Mouse (Mus musculus) adrenal gland, postnatal 25 days (tissue): Measurements from ENCODE around the gene Borcs6. TPM values are rescaled to one million over a fixed set of nuclear protein-coding genes. Genes with fewer than 3 reads are reported as not detected.
A peak's percentile ranks its signal among the peaks of the same experiment; 100 is the strongest.
"Not testable (repeated sequence)": the region's sequence is repeated elsewhere in the genome, so short reads cannot be mapped to it uniquely, and the experiment has no call there.

Experiments used
- DNase-seq: peaks from one replicate; pipeline ENCODE4 v3.0.0; 2021; ENCODE audit warnings: mixed read lengths
- long read RNA-seq: library from polyadenylated mRNA; stranded (forward); transcript quantifications from one replicate; pipeline ENCODE4 v2.0.0, GENCODE M21; 2021
- total RNA-seq: library from RNA; stranded (reverse); gene quantifications from 2 replicates; pipeline ENCODE4 v1.2.3, GENCODE M21; 2021

The Borcs6 gene
- total RNA-seq: 23.1 and 32.0 TPM in 2 replicates
- long read RNA-seq, transcript Borcs6-201 (1 exons, 1,862 nt): major isoform, 25 of 25 reads
- long read RNA-seq, partial matches to known transcripts: 0 of 25 reads
- long read RNA-seq, other reads (novel, unspliced or antisense): 0 of 25 reads

DNA sequence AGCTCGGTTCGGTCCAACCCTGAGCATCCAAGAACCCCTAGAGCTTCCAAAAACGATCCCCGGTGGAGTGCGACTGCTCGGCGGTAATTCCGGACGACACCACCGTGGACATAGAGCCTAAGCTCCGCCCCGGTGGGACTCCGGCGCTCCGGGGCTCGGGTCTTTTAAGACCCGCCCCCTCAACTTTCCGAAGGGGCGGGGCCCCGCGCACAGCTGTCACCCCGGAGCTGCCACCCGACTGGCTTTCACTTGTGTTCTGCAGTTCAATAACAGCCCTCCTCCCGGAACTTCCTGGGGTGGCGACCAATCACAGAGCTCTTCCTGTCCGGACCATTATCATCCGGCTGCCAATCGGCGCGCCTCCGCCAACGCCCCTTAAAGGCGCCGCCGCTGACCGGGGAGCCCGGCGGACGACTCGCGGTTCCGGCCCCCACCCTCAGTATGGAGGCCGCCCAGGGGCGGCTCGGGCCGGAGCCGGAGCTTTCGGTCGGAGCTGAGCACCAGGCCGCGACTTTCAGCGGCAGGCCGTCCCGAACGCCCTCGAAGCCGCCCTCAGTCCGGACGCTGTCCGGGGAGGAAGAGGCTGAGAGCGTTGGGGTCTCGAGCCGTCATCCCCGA, at the start of gene Borcs6:
Gene Borcs6, plus strand, starts transcription at position 361 of the 618 bp plus-strand sequence.
- DNase-seq: peak; percentile 92

DNA sequence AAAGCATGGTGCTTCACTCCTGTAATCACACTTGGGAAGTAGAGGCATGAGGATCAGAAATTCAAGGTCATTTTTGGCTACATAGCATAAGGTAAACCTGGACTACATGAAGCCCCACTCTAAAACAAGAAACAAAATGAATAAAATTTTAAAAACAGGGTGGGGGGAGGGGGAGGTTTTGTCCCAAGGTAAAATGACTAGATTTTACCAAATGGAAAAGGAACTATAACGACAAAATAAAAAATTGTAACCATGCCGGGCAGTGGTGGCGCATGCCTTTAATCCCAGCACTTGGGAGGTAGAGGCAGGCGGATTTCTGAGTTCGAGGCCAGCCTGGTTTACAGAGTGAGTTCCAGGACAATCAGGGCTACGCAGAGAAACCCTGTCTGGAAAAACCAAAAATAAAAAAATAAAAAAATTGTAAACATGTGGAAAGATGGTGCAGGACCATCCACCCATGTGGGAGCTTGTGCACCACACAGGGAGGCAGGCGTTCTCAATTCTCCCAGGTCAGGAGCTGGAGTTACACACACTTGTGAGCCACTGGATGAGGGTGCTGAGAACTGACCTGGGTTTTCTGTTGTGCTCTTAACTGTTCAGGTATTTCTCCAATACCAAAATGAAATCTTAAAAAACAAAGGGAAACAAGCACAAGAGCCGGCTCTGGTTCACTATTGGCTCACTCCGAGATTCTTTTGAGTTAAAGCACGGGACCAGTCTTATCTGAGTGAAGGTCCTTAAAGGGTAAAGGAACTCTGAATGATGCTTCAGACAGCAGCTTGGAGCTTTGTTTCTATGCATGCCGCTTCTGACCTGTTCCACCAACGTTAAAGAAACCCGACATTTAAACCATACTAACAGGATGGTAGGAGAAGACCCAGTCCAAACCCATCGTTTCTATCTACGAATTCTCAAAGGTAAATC, 48.9 kb upstream of the Borcs6 start:
- DNase-seq: no peak

DNA sequence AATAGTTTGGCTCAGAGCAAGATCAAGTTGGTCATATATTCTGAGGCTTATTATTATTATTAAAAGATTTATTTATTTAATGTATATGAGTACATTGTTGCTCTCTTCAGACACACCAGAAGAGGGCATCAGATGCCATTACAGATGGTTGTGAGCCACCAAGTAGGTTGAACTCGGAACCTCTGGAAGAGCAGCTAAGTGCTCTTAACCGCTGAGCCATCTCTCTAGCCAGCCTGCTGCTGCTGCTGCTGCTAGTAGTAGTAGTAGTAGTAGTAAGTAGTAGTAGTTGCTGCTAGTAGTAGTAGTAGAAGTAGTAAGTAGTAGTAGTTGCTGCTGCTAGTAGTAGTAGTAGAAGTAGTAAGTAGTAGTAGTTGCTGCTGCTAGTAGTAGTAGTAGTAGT, 48.1 kb upstream of the Borcs6 start:
- not testable (repeated sequence) for DNase-seq

DNA sequence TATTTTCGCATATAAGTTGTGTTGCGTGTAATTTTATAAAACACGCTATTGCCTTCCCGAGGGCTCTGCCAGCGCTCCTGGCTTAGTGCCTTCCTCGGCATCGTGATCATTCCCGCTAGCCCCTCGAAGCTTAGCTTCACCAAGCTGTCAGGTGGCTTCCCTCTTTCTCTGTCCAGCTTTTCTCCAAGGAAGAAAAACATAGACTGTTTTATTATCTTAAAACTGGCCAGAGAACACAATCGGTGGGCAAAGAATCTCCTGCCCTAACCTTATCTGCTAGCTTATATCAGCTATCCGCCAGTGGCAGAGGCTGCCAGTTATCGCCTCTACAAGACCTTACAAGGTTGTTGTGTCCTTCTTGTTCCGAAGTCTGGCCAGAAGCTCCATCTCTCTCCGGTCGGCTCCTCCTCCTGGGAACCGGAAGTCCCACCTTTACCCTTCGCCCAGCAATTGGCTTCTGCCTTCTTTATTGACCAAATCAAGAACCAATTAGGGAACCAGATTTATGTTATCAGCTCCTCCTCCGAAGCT, 47.4 kb upstream of the Borcs6 start:
- DNase-seq: peak; percentile 82

DNA sequence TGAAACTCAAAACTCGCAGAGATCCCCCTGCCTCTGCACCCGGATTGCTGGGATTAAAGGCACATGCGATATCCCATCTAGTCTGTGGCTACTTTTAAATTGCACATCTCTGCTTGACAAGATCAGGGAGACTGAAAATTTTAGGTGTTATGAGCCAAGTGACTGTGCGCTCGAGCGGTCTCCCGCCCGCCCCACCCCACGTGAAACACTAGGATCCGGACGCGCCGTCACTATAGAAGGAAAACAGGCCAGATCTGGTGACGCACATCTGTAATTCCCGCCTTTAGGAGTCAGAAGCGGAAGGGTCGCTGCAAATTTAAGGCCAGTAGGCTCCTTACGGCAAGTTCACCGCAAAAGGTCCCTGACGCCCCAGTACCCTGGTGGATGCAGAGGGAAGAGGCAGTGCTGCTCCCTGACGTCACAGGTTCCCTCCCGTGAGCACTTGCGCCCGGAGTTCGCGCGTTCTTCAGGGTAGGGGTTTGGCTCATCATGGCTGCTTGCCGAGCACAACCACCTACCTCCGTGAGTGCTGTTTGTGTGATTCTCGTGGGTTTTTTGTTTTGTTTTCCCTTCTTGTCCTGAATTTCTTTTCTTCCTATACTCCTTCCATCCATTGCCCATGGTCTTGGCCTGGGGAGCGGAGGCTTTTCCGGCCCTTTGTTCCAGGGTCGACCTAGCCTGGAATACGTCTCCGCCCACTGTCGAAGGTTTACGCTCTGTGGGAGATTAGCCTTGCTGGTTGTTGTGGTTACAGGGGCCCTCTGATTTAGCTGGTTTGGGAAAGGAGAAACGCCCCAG, 43.7 kb upstream of the Borcs6 start, which contains the start of gene Ctc1:
Gene Ctc1, plus strand, starts transcription at position 268 of the 798 bp plus-strand sequence.
- peak; percentile 86 for DNase-seq

DNA sequence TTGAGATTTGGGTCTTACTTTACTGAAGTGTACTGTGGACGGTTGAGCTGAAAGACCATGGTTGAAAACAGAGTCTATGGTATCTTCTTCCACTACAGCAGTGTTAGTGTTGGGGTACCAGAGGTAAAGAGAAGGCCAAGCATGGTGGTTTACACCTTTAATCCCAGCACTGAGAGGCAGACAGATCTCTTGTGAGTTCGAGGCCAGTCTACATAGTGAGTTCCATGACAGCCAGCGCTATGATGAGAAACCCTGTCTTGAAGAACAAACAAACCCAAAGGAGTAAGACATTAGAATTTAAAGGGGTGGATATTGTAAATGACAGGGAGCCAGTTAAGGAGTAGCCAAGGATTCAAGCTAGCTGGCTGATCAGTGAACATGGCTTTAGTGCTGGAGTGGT, 42.8 kb upstream of the Borcs6 start:
- no peak for DNase-seq

DNA sequence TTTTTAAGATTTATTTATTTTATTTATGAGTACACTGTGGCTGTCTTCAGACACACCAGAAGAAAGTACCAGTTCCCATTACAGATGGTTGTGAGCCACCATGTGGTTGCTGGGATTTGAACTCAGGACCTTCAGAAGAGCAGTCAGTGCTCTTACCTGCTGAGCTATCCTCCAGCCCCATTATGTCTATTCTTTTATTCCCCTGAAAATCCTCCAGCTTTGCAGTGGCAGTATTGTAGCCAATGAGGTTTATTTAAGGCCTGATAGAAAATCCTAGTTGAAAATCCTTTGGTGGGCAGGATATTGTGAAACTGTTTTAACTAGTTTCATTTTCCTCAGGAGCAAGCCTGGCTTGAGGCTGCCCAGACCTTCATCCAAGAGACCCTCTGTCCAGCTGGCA, 38.8 kb upstream of the Borcs6 start:
- no peak for DNase-seq

DNA sequence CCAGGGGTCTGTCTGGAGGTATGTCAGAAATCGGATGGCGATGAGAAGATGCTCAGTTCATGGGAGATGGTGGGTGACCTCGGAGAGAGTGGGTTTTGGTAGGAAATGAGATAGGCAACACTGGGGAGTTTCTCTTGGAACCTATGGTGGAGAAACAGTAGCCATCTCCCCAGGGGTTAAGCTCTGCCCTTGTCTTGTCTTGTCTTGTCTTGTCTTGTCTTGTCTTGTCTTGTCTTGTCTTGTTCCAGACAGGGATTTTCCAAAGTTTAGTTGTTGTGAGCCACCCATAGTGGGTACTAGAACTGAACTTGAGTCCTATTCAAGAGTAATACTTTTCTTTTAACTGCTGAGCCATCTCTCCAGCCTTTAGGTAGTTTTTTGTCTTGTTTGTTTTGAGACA, 33.0 kb upstream of the Borcs6 start:
- no peak for DNase-seq

DNA sequence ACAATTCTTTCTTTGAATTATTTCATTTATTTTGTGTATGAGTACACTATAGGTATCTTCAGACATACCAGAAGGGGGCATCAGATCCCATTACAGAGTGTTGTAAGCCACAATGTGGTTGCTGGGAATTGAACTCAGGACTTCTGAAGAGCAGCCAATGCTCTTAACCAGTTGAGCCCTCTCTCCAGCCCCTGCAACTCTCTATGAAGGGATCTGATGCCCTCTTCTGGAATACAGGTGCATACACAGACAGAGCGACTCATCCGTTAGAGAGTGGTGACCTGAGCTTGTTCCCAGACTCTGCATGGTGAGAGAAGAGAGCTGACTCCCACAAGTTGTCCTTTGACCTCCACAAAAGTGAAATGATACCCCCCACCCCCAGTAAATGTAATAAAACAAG, 30.7 kb upstream of the Borcs6 start:
- DNase-seq: no peak

DNA sequence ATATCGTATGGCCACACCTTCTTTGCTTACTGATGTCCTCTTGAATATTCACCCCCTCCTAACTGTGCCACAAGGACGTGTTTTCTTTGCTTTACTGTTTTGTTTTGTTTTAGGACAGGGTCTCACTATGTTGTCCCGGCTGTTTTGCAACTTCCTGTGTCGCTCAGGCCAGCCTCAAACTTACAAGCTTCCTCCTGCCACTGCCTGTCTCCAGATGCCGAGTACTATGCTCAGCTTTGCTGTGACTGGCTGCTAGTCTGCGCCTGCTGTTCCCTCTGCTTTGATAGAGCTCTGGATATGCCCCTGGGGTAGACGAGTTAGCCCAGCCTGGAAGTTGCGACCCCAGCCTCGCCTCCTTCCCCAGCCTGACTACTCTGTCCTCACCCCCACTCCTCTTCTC, 26.0 kb upstream of the Borcs6 start:
- no peak for DNase-seq

DNA sequence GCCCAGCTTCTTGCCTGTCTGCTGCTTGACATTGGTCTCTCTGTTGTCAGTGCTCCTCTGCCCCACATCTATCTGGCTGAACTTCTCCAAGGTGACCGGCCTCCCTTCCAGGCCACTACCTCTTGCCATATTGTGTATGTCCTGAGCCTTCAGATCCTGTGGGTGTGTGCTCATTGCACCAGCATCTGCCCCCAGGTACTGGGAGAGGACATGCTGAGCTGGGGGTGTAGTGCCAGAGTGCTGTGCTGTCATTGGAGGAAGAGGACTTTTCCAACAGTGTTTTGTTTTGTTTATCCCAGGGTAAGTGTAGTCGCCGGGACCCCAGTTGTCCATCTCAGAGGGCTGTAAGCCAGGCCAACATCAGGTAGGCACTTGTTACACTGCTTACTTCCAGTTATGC, 24.9 kb upstream of the Borcs6 start:
- no peak for DNase-seq

DNA sequence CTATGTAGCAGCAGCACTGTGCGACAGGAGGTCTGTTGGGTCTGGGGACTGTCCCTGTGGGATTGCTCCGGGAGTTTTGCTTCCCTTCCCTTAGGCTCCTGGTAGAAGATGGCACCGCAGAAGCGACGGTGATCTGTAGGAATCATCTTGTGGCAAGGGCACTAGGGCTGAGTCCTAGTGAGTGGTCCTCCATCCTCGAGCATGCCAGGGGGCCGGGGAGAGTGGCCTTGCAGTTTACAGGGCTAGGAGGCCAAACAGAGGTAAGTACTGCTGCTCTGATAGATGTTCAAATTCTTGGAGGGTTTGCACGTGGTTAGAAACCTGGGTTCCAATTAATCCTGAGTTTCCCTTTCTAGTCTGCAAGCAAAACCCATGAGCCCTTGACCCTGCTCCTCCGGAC, 24.1 kb upstream of the Borcs6 start:
- DNase-seq: no peak

DNA sequence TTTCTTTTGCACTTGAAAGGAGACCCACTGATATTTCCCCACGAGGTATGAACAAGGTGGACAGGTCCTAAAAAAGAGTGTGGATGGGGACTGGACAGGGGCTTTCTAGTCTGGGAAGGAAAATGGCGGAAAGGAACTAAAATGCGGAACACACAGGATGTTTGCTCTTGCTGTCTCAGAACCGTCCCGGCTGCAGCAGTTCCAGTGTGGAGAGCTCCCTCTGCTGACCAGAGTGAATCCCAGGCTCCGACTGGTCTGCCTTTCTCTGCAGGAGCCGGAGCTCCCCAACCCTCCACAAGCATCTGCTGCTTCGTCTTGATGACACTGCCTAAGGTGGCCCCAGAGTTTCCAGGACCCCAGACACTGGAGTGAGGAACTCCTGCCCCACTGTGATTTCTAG, 23.7 kb upstream of the Borcs6 start:
- peak; percentile 82 for DNase-seq

DNA sequence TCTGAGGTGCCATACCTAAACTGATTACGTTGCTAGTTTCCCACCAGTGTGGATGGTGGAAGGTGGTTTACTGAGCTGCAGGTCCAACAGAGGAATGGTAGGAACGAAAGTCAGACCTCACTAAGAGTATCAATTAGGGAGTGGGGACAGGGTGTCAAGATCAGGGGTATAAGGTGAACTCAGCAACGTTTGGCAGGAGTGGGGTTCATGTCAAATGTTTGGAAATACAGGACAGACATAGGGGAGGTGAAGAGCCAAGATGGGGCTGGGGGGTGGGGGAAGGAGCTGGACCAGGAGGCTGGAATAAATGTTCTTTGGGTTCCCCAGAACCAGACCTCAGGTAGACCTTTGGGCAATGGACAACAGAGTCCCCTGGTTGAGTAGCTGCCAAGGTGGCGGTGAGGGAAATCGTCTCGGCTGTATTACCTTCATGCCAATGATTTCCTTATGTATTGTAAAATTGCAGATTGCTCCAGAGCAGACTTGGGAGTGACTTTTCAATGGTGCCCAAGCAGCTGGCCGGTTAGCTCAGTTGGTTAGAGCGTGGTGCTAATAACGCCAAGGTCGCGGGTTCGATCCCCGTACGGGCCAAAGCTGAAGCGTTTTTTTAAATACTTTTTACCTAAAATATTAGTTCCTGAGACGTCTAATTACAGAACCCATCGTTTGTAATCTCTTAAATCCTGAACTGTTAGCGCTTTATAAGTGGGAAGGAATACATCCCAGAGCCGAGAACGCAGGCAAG, 22.9 kb upstream of the Borcs6 start:
- DNase-seq: peak; percentile 83

DNA sequence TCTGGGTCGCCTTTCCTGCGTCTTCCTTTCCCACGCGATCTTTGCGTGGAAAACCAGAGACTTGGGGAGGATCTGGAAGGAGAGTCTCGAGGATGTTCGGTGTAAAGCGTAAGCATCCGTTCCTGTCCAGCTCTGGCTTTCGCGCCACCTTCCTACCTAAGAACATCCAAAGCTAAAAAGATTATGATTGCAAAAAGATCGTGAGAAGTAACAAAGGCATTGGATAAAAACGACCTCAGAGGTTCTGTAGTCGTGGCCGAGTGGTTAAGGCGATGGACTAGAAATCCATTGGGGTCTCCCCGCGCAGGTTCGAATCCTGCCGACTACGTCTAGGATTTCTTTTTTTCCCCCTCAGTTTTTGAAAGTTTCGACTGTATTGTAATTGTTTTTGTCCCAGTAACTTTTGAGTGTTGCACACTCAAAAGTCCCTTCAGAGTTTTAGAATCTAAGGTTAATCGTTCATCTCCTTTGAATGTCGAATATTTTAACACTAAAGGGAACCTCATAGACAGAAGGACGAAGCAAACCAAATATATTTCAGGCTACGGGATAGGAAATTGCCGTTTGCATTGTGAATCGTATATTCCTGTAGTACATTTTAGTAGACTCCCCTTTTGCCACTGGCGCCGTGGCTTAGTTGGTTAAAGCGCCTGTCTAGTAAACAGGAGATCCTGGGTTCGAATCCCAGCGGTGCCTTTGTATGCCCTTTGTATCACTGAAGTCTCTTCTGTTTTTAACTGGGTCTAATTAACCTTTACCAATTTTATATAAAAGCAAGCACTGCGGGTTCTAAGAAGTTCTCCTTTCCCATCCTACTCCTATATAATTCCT, 22.1 kb upstream of the Borcs6 start:
- peak; percentile 85 for DNase-seq

DNA sequence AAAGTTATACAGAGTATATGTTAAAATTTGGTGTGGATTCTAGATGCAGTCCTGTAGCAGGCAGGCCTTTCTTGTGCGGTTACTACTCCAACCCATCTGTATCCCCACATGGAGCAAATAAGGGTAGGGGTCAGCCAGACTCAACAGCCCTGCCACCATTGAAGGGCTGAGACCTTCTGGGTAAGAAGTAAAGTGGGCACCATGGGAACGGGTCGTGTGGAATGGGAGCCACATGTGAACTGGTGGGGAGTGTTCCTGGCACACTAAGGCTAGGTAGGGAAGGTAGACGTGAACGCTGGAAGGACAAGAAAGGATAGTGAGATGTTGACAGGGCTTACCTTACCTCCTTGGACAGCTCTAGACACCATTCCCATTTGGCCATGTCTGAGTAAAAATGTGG, 21.3 kb upstream of the Borcs6 start:
- DNase-seq: no peak

DNA sequence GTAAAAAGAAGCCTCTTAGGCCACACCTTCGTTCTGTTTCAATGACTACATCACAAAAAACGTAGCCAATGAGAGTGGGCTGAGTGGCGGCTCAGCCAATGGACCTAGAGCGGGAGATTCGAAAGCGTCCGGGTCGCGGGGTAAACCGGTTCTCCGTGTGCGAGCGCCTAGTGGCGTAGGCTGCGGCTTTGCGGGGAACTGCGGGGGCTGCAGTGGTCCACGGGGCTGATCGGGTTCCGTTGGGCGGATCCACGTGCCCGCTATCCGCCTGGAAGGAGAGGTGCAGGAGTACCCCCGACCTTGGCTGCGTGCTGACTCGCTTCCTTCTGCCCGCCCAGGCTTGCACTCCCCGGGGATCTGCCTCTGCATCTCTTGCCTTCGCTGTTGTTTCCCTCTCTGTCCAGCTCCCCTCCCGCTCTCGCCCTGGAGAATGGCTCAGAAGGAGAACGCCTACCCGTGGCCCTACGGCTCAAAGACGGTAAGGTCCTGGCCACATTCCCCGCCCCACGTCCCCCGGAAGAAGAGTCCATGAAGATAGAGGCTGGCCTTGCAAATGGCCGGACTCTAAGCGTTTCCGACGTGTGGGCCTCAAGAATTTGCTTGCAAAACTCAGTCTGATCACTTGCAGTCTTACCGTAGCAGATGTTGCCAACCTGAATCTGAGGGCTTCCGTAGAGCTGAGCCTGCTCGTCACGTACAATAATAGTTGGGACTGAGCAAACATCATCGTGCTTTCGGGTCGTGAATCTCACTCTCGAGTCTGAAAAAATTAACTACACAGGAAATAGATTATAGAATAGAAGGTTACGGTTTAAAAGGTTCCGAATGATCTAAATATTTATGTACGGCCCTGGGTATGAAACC, 13.8 kb upstream of the Borcs6 start, which contains the start of gene Aurkb:
Gene Aurkb, plus strand, starts transcription at position 117 of the 864 bp plus-strand sequence.
- DNase-seq: peak; percentile 85

DNA sequence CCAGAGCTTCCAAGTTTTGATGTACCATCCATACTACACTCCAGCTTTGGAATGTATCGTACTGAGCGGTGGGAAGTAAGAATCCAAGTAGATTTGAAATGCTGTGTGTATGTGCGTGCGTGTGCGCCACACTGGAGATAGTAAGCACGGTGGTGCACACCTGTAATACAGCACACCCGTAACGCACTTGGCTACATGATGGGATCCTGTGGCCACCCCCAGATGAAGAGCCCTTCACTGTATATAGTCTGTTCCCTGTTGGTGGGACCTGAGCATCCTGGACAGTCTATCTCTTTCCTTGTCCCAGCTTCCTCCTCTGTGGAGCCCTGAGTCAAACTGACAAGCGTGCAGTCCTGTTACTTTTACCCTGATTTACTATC, 13.1 kb upstream of the Borcs6 start:
- DNase-seq: no peak

DNA sequence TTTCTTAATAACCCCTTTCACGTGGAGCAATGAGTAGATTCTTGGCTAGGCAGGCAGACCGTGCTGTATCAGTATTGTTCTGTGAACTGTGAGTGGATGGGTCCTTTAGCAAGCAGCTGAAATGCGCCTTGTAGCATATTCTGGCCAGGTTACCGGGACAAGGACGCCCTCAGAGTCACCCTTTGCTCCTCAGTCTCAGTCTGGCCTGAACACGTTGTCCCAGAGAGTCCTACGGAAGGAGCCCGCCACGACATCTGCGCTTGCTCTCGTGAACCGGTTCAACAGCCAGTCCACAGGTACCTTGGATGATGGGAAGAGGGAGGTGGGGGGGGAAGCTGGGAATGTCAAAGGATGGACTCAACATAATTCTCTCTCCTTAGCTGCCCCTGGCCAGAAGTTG, 11.9 kb upstream of the Borcs6 start:
- DNase-seq: no peak

DNA sequence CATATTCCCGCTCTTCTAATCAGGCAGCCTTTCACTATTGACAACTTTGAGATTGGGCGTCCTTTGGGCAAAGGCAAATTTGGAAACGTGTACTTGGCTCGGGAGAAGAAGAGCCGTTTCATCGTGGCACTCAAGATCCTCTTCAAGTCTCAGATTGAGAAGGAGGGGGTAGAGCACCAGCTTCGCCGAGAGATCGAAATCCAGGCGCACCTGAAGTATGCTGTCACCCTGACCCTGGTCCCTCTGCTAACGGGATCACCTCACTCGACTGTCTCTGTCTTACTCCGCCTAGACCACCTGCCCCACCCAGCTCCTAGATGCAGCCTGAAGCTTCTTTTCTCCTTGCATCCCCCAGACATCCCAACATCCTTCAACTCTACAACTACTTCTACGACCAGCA, 11.4 kb upstream of the Borcs6 start:
- no peak for DNase-seq
